Mouse (Mus musculus) heart, postnatal 0 days (tissue): ENCODE measurements around the gene Rinl.

Experiments
- CTCF ChIP-seq: IDR thresholded peaks from 2 replicates; pipeline ENCODE4 v1.5.1; 2016; ENCODE audit warnings: antibody characterized with exemption, control low read depth, low read depth
- EP300 ChIP-seq: IDR thresholded peaks from 2 replicates; pipeline ENCODE4 v1.6.1; 2016; ENCODE audit warnings: antibody characterized with exemption, low read depth

- no peak for TF ChIP-seq CTCF
- TF ChIP-seq EP300, result no peak
Measured at GRCm38 (mm10) chr7:28765211-28765610, 23.6 kb upstream of the Rinl start.
